Mouse (Mus musculus): ENCODE measurements around the gene Nol11. TPM values are rescaled to one million over a fixed set of nuclear protein-coding genes. Genes with fewer than 3 reads are reported as not detected.

The Nol11 gene
- total and polyA plus RNA-seq, 3 experiments: 58.5 to 110 (median 93.8) TPM

GRCm38 (mm10) chr11:107142382-107142781 lies 46.8 kb downstream of the Nol11 start:
- no peaks in the 10 kb centered on the region for H3K36me3 ChIP-seq (ENCODE audit: control insufficient read depth in 1 of 2, insufficient read depth in 2 of 2, low read length in 2 of 2)
- no peaks in the 10 kb centered on the region for H3K79me2 ChIP-seq (ENCODE audit: control insufficient read depth, insufficient read depth, low read length, poor library complexity)
- H3K9ac ChIP-seq (ENCODE audit: control insufficient read depth, low read depth, low read length, poor library complexity, severe bottlenecking): no peak overlapping the region
- no peak overlapping the region for H3K4me3 ChIP-seq (ENCODE audit: control insufficient read depth in 1 of 2, insufficient read depth in 1 of 2, low read depth in 2 of 2, low read length in 2 of 2)
- TF ChIP-seq POLR2AphosphoS5 (IDR thresholded peaks at IDR 0.05; ENCODE audit: borderline replicate concordance, low read depth, low read length) (no peak), NELFE (IDR thresholded peaks at IDR 0.05; ENCODE audit: low read depth, low read length) (no peak), HCFC1 (IDR thresholded peaks at IDR 0.05; ENCODE audit: low read depth, low read length) (no peak), GABPA (IDR thresholded peaks at IDR 0.05; ENCODE audit: low read depth, low read length) (no peak), RCOR1 (IDR thresholded peaks at IDR 0.05; ENCODE audit: low read depth, low read length) (no peak), SMC3 (IDR thresholded peaks at IDR 0.05; ENCODE audit: low read depth, low read length) (no peak), ZC3H11A (IDR thresholded peaks at IDR 0.05; ENCODE audit: low read depth, low read length) (no peak), ELF1 (IDR thresholded peaks at IDR 0.05; ENCODE audit: low read depth, low read length) (no peak), ZNF384 (IDR thresholded peaks at IDR 0.05; ENCODE audit: low read depth, low read length) (no peak), SIN3A (IDR thresholded peaks at IDR 0.05; ENCODE audit: low read length) (no peak), ETS1 (IDR thresholded peaks at IDR 0.05; ENCODE audit: low read depth, low read length) (no peak)
- no peaks in the 10 kb centered on the region for H3K9me3 ChIP-seq (replicated peaks; ENCODE audit: insufficient read depth, low read length)
- no peak overlapping the region for H3K27ac ChIP-seq (ENCODE audit: control insufficient read depth, low read depth, low read length)
- no peaks in the 10 kb centered on the region for H3K4me1 ChIP-seq (ENCODE audit: control insufficient read depth in 1 of 2, insufficient read depth in 2 of 2, low read length in 2 of 2)
- DNase-seq (ENCODE audit: low read depth, low spot score): no peak
- H3K27me3 ChIP-seq (ENCODE audit: control insufficient read depth in 1 of 2, insufficient read depth in 2 of 2, low read length in 2 of 2): no peaks in the 10 kb centered on the region

GRCm38 (mm10) chr11:107140756-107141155 lies 48.4 kb downstream of the Nol11 start:
- no peak for DNase-seq (ENCODE audit: low read depth, low spot score)

More at GRCm38 (mm10) chr11:107140756-107141155, 48.4 kb downstream of the Nol11 start:
- H3K4me1 ChIP-seq (ENCODE audit: control insufficient read depth in 1 of 2, insufficient read depth in 2 of 2, low read length in 2 of 2): no peaks in the 10 kb centered on the region
- no peaks in the 10 kb centered on the region for H3K27me3 ChIP-seq (ENCODE audit: control insufficient read depth in 1 of 2, insufficient read depth in 2 of 2, low read length in 2 of 2)
- H3K9ac ChIP-seq (ENCODE audit: control insufficient read depth, low read depth, low read length, poor library complexity, severe bottlenecking): no peak overlapping the region
- no peaks in the 10 kb centered on the region for H3K9me3 ChIP-seq (replicated peaks; ENCODE audit: insufficient read depth, low read length)
- TF ChIP-seq USF1 (IDR thresholded peaks at IDR 0.05; ENCODE audit: low read depth, low read length) (no peak), MXI1 (IDR thresholded peaks at IDR 0.05; ENCODE audit: low read depth, low read length) (no peak), GABPA (IDR thresholded peaks at IDR 0.05; ENCODE audit: low read depth, low read length) (no peak), POLR2AphosphoS5 (IDR thresholded peaks at IDR 0.05; ENCODE audit: borderline replicate concordance, low read depth, low read length) (no peak), RAD21 (IDR thresholded peaks at IDR 0.05; ENCODE audit: low read depth, low read length) (no peak), MYC (IDR thresholded peaks at IDR 0.05; ENCODE audit: low read depth, low read length) (no peak), JUND (IDR thresholded peaks at IDR 0.05; ENCODE audit: low read depth, low read length) (no peak), E2F4 (IDR thresholded peaks at IDR 0.05; ENCODE audit: borderline replicate concordance, low read depth, low read length) (no peak), ZKSCAN1 (IDR thresholded peaks at IDR 0.05; ENCODE audit: low read depth, low read length) (no peak), SMC3 (IDR thresholded peaks at IDR 0.05; ENCODE audit: low read depth, low read length) (no peak), ETS1 (IDR thresholded peaks at IDR 0.05; ENCODE audit: low read depth, low read length) (no peak), CHD1 (IDR thresholded peaks at IDR 0.05; ENCODE audit: low read depth, low read length) (no peak), MEF2A (IDR thresholded peaks at IDR 0.05; ENCODE audit: extremely low read depth, insufficient replicate concordance, low read depth, low read length, poor library complexity, severe bottlenecking) (no peak), MAFK (IDR thresholded peaks at IDR 0.05; ENCODE audit: borderline replicate concordance, low read depth, low read length) (no peak), MAZ (IDR thresholded peaks at IDR 0.05; ENCODE audit: low read depth, low read length) (no peak), EP300 (IDR thresholded peaks at IDR 0.05; ENCODE audit: low read depth in 1 of 2, low read length in 2 of 2) (no peak)
- H3K79me2 ChIP-seq (ENCODE audit: control insufficient read depth, insufficient read depth, low read length, poor library complexity): no peaks in the 10 kb centered on the region
- peak overlapping the region in 1 of 2 experiments; percentile 13; a peak in 1 of 4 replicates for H3K4me3 ChIP-seq (ENCODE audit: control insufficient read depth in 1 of 2, insufficient read depth in 1 of 2, low read depth in 2 of 2, low read length in 2 of 2)
- H3K27ac ChIP-seq (ENCODE audit: control insufficient read depth, low read depth, low read length): no peak overlapping the region
- no peaks in the 10 kb centered on the region for H3K36me3 ChIP-seq (ENCODE audit: control insufficient read depth in 1 of 2, insufficient read depth in 2 of 2, low read length in 2 of 2)

All from MEL (cell line).